Mouse (Mus musculus) hindbrain, embryonic 12.5 days (tissue): ENCODE data around the gene Lrrc28. TPM values are rescaled to one million over a fixed set of nuclear protein-coding genes. Genes with fewer than 3 reads are reported as not detected.

Experiments
- ATAC-seq: fragments of 200-750 bp; cut with Nextera tagmentation; 2 replicates; pipeline ENCODE4 v1.8.0; 2017; ENCODE audit warnings: moderate TSS enrichment; ENCODE audit not compliant: low FRiP score
- H3K27ac ChIP-seq: fragments of 300-500 bp; sonication (generic); 2 replicates; pipeline ENCODE4 v1.5.1; 2016; ENCODE audit warnings: mild to moderate bottlenecking
- H3K27me3 ChIP-seq: fragments of 300-500 bp; sonication (generic); 2 replicates; pipeline ENCODE4 v1.6.1; 2016; ENCODE audit warnings: mild to moderate bottlenecking
- H3K36me3 ChIP-seq: fragments of 300-500 bp; sonication (generic); 2 replicates; pipeline ENCODE4 v1.6.1; 2016; ENCODE audit warnings: mild to moderate bottlenecking
- H3K4me1 ChIP-seq: fragments of 300-500 bp; sonication (generic); 2 replicates; pipeline ENCODE4 v1.6.1; 2016
- H3K4me2 ChIP-seq: fragments of 300-500 bp; sonication (generic); replicated peaks from 2 replicates; pipeline ENCODE4 v1.6.1; 2016; ENCODE audit warnings: mild to moderate bottlenecking
- H3K4me3 ChIP-seq: fragments of 300-500 bp; sonication (generic); 2 replicates; pipeline ENCODE4 v1.5.1; 2016; ENCODE audit warnings: mild to moderate bottlenecking
- H3K9ac ChIP-seq: fragments of 300-500 bp; sonication (generic); 2 replicates; pipeline ENCODE4 v1.6.1; 2016; ENCODE audit warnings: mild to moderate bottlenecking, moderate library complexity
- H3K9me3 ChIP-seq: fragments of 300-500 bp; sonication (generic); replicated peaks from 2 replicates; pipeline ENCODE4 v1.6.1; 2016; ENCODE audit warnings: mild to moderate bottlenecking
- WGBS: fragments of 180-500 bp; shearing (Covaris S2); methylation state at CpG from one replicate; pipeline ENCODE4 v1.1.7; 2016; 5-methylcytosine and 5-hydroxymethylcytosine counted together
- polyA plus RNA-seq: library from polyadenylated mRNA; unstranded; fragments of >200 nt; fragmentation: Nextera tagmentation; extraction: Ambion mirVana; gene quantifications from 2 replicates; pipeline ENCODE4 v1.2.1, GENCODE M21; 2016

Lrrc28 gene
- polyA plus RNA-seq, 1 experiment from 2014 or later: 31.3 TPM

- no peak overlapping the region for H3K4me3 ChIP-seq
- no peak overlapping the region for H3K9ac ChIP-seq
- H3K4me2 ChIP-seq: no peak overlapping the region
- no peak overlapping the region for H3K27ac ChIP-seq
- H3K27me3 ChIP-seq: no peaks in the 10 kb centered on the region
- WGBS: 91% methylated on average over 1 of the region's 1 CpGs
- peaks cover 14% of the 10 kb centered on the region for H3K36me3 ChIP-seq
- H3K9me3 ChIP-seq: no peaks in the 10 kb centered on the region
- no peak for ATAC-seq
- no peaks in the 10 kb centered on the region for H3K4me1 ChIP-seq
These were observed 25.9 kb upstream of the Lrrc28 start for GRCm38 (mm10) chr7:67670965-67671364.

- Histone ChIP-seq H3K27me3 (no peaks in the 10 kb centered on the region), H3K9ac (no peak overlapping the region), H3K4me3 (no peak overlapping the region), H3K4me2 (no peak overlapping the region), H3K36me3 (0 out of 2 replicates have a peak, but pooled peaks cover 7% of the 10 kb centered on the region), H3K4me1 (0 out of 2 replicates have a peak, but pooled peaks cover 7% of the 10 kb centered on the region), H3K9me3 (no peaks in the 10 kb centered on the region), H3K27ac (no peak overlapping the region)
- peak; percentile 54 for ATAC-seq
- WGBS: 77% methylated on average over 14 of the region's 14 CpGs
These were observed 19.1 kb upstream of the Lrrc28 start for GRCm38 (mm10) chr7:67663981-67664694.

- Histone ChIP-seq H3K9ac (no peak overlapping the region), H3K27me3 (no peaks in the 10 kb centered on the region), H3K9me3 (no peaks in the 10 kb centered on the region), H3K4me1 (0 out of 2 replicates have a peak, but pooled peaks cover 7% of the 10 kb centered on the region), H3K27ac (no peak overlapping the region), H3K4me3 (no peak overlapping the region), H3K36me3 (0 out of 2 replicates have a peak, but pooled peaks cover 7% of the 10 kb centered on the region), H3K4me2 (no peak overlapping the region)
- no peak for ATAC-seq
- WGBS: 83% methylated on average over 5 of the region's 5 CpGs
These were observed 17.4 kb upstream of the Lrrc28 start for GRCm38 (mm10) chr7:67662424-67662823.

- H3K27me3 ChIP-seq: no peaks in the 10 kb centered on the region
- no peak for ATAC-seq
- peaks cover 9% of the 10 kb centered on the region; the same call in 1 of the 2 replicates for H3K4me1 ChIP-seq
- H3K27ac ChIP-seq: no peak overlapping the region
- 88% methylated on average over 4 of the region's 4 CpGs for WGBS
- no peak overlapping the region for H3K9ac ChIP-seq
- no peaks in the 10 kb centered on the region for H3K36me3 ChIP-seq
- no peak overlapping the region for H3K4me2 ChIP-seq
- H3K4me3 ChIP-seq: no peak overlapping the region
- H3K9me3 ChIP-seq: no peaks in the 10 kb centered on the region
These were observed 13.0 kb upstream of the Lrrc28 start for GRCm38 (mm10) chr7:67658110-67658509.

GRCm38 (mm10) chr7:67655186-67655585 lies 10.1 kb upstream of the Lrrc28 start:
- H3K4me3 ChIP-seq: no peak overlapping the region
- no peaks in the 10 kb centered on the region for H3K36me3 ChIP-seq
- no peaks in the 10 kb centered on the region for H3K9me3 ChIP-seq
- WGBS: 33% methylated on average over 1 of the region's 1 CpGs
- H3K27ac ChIP-seq: no peak overlapping the region
- H3K4me2 ChIP-seq: 0 out of 2 replicates have a peak overlapping the region, but pooled peaks have one; percentile 19
- ATAC-seq: no peak
- H3K9ac ChIP-seq: no peak overlapping the region
- H3K4me1 ChIP-seq: peaks cover 13% of the 10 kb centered on the region
- H3K27me3 ChIP-seq: no peaks in the 10 kb centered on the region

GRCm38 (mm10) chr7:67654668-67655067 lies 9.6 kb upstream of the Lrrc28 start:
- no peak for ATAC-seq
- 86% methylated on average over 7 of the region's 7 CpGs for WGBS
- no peak overlapping the region for H3K27ac ChIP-seq
- H3K36me3 ChIP-seq: no peaks in the 10 kb centered on the region
- no peaks in the 10 kb centered on the region for H3K27me3 ChIP-seq
- H3K4me3 ChIP-seq: no peak overlapping the region
- H3K9ac ChIP-seq: no peak overlapping the region
- H3K4me2 ChIP-seq: no peak overlapping the region
- H3K9me3 ChIP-seq: no peaks in the 10 kb centered on the region
- H3K4me1 ChIP-seq: peaks cover 18% of the 10 kb centered on the region

- H3K9ac ChIP-seq: no peak overlapping the region
- 74% methylated on average over 5 of the region's 5 CpGs for WGBS
- peaks cover 28% of the 10 kb centered on the region for H3K4me1 ChIP-seq
- no peak overlapping the region for H3K27ac ChIP-seq
- ATAC-seq: no peak
- no peaks in the 10 kb centered on the region for H3K27me3 ChIP-seq
- H3K4me2 ChIP-seq: no peak overlapping the region
- no peak overlapping the region for H3K4me3 ChIP-seq
- H3K36me3 ChIP-seq: no peaks in the 10 kb centered on the region
- H3K9me3 ChIP-seq: no peaks in the 10 kb centered on the region
These were observed 7.1 kb upstream of the Lrrc28 start for GRCm38 (mm10) chr7:67652211-67652610.

- H3K4me3 ChIP-seq: peak overlapping the region; percentile 39; the same call in 1 of the 2 replicates
- no peak overlapping the region for H3K9ac ChIP-seq
- ATAC-seq: no peak
- no peaks in the 10 kb centered on the region for H3K9me3 ChIP-seq
- 75% methylated on average over 4 of the region's 4 CpGs for WGBS
- H3K27me3 ChIP-seq: no peaks in the 10 kb centered on the region
- no peak overlapping the region for H3K27ac ChIP-seq
- H3K36me3 ChIP-seq: no peaks in the 10 kb centered on the region
- peaks cover 28% of the 10 kb centered on the region for H3K4me1 ChIP-seq
- H3K4me2 ChIP-seq: peak overlapping the region; percentile 49
These were observed 3.3 kb upstream of the Lrrc28 start for GRCm38 (mm10) chr7:67648376-67648775.

GRCm38 (mm10) chr7:67647277-67647676 lies 2.2 kb upstream of the Lrrc28 start, which contains the start of gene Ttc23:
TSS of gene Ttc23 (plus strand) at chr7:67647410.
- H3K36me3 ChIP-seq: no peaks in the 10 kb centered on the region
- H3K27me3 ChIP-seq: no peaks in the 10 kb centered on the region
- peak within 1 kb of the TSS; percentile 75 for H3K4me2 ChIP-seq
- H3K9me3 ChIP-seq: no peaks in the 10 kb centered on the region
- H3K4me3 ChIP-seq: peak within 1 kb of the TSS; percentile 64
- H3K4me1 ChIP-seq: peaks cover 28% of the 10 kb centered on the region
- ATAC-seq: no peak
- WGBS: 3% methylated on average over 5 of the region's 5 CpGs
- peak within 1 kb of the TSS; percentile 79 for H3K9ac ChIP-seq
- H3K27ac ChIP-seq: peak within 1 kb of the TSS; percentile 92

- H3K27ac ChIP-seq: peak overlapping the region; percentile 92
- H3K27me3 ChIP-seq: no peaks in the 10 kb centered on the region
- no peaks in the 10 kb centered on the region for H3K9me3 ChIP-seq
- peak overlapping the region; percentile 75 for H3K4me2 ChIP-seq
- H3K9ac ChIP-seq: peak overlapping the region; percentile 79
- WGBS: 7% methylated on average over 6 of the region's 6 CpGs
- no peak for ATAC-seq
- H3K4me1 ChIP-seq: peaks cover 28% of the 10 kb centered on the region
- peak overlapping the region; percentile 64 for H3K4me3 ChIP-seq
- no peaks in the 10 kb centered on the region for H3K36me3 ChIP-seq
These were observed 1.1 kb upstream of the Lrrc28 start for GRCm38 (mm10) chr7:67646131-67646530.

- H3K27ac ChIP-seq: peak overlapping the region; percentile 92
- H3K9ac ChIP-seq: peak overlapping the region; percentile 79
- ATAC-seq: no peak; the same call in 1 of the 2 replicates
- under 1% methylated on average over 15 of the region's 15 CpGs for WGBS
- peaks cover 26% of the 10 kb centered on the region for H3K4me1 ChIP-seq
- no peaks in the 10 kb centered on the region for H3K9me3 ChIP-seq
- H3K4me2 ChIP-seq: peak overlapping the region; percentile 75
- H3K4me3 ChIP-seq: peak overlapping the region; percentile 64
- no peaks in the 10 kb centered on the region for H3K27me3 ChIP-seq
- H3K36me3 ChIP-seq: no peaks in the 10 kb centered on the region
These were observed 580 bp upstream of the Lrrc28 start for GRCm38 (mm10) chr7:67645681-67646014.

- H3K27me3 ChIP-seq: no peaks in the 10 kb centered on the region
- H3K4me2 ChIP-seq: peak overlapping the region; percentile 75
- WGBS: 51% methylated on average over 8 of the region's 8 CpGs
- H3K4me3 ChIP-seq: peak overlapping the region; percentile 64
- peak overlapping the region; percentile 74 for H3K9ac ChIP-seq
- peaks cover 19% of the 10 kb centered on the region for H3K4me1 ChIP-seq
- no peak overlapping the region for H3K27ac ChIP-seq
- no peaks in the 10 kb centered on the region for H3K9me3 ChIP-seq
- ATAC-seq: no peak
- no peaks in the 10 kb centered on the region for H3K36me3 ChIP-seq
These were observed 777 bp downstream of the Lrrc28 start for GRCm38 (mm10) chr7:67644291-67644690.

- H3K4me2 ChIP-seq: no peak overlapping the region
- peaks cover 13% of the 10 kb centered on the region for H3K4me1 ChIP-seq
- H3K9me3 ChIP-seq: no peaks in the 10 kb centered on the region
- H3K4me3 ChIP-seq: no peak overlapping the region
- H3K36me3 ChIP-seq: no peaks in the 10 kb centered on the region
- H3K27ac ChIP-seq: no peak overlapping the region
- no peaks in the 10 kb centered on the region for H3K27me3 ChIP-seq
- no peak overlapping the region for H3K9ac ChIP-seq
- WGBS: 95% methylated on average over 9 of the region's 9 CpGs
- no peak for ATAC-seq
These were observed 2.1 kb downstream of the Lrrc28 start for GRCm38 (mm10) chr7:67642955-67643354.
